Mouse (Mus musculus): ENCODE results near the gene Cd164.

Gene Cd164

GRCm38 (mm10) chr10:41518981-41519618, at the start of gene Cd164:
Gene Cd164, plus strand, starts transcription at chr10:41519414.
- in situ Hi-C loops (cut with MboI, MseI), result loop anchor here (5.0 to 10.0 kb wide), 3 partner anchors 156 to 276 kb away; no protein-coding TSS in a partner anchor

GRCm38 (mm10) chr10:41470693-41471092, 48.5 kb upstream of the Cd164 start:
- in situ Hi-C loops (cut with MboI, MseI), result no loop called here

DNA sequence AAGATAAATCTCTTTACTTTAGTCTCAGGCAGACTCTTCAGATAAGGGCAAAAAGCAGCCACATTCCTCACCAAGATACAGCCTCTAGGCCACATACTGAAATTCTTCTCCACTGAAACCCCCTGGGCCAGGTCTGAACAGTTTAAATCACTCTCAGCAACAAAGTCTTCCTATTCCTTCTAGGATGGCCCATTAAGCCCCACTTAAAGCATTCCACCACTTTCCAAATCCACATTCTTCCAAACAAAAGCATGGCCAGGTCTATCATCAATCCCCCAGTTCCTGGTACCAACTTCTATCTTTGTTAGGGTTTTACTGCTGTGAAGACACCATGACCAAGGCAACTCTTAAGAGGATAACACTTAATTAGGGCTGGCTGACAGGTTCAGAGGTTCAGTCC, 46.7 kb upstream of the Cd164 start:
- in situ Hi-C loops (cut with MboI, MseI), result no loop called here

DNA sequence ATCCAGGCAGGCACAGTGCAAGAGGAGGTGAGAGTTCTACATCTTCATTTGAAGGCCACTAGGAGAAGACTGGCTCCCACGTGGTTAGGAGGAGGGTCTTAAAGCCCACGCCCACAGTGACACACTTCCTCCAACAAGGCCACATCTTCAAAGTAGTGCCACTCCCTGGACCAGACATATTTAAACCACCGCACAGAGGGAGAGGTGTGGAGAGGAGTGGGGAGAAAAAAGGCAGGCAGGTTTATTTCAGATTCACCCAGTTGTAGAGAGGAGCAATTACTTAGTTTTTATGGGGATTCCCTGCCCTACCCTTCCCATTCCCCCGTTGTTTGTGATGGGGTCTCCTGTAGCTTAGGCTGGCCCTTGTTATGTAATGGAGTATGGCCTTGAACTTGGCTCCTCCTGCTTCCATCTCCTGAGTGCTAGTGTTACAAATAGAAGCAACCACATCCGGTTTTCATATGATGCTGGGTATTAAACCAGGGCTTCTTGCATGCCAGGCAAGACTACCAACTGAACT, 46.2 kb upstream of the Cd164 start:
- in situ Hi-C loops (cut with MboI, MseI), result no loop called here

DNA sequence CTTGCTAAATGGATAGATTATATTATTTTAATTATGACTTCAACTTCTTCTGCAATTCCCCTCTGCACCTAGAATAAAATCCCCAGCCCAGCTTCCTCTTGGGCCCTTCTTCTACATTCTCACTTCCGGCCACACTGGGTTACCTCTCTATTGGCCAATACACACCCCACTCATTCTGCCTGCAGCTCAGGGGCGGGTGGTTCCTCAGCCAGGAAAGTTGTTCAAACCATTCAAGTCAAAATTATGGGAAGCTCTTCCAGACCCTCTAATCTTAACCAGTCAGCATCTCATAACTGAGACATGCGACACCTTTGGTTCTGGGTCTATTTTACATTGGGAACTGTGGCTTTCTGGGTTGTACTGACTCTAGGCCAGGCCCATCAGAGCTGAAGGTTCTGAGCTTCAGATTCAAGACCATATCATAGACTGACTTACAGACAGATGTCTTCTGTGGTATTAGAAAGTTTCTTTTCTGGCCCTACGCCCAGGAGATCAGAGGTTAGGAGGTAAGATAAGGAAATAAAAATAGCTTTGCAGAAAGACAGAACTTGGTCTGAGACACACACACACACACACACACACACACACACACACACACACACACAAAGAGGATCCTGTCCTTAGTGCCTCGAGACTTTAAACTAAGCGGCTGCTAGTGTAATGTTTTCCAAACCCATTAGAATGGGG, 45.3 kb upstream of the Cd164 start:
- in situ Hi-C loops (cut with MboI, MseI), result no loop called here

- in situ Hi-C loops (cut with MboI, MseI), result loop anchor here (25.0 kb wide), 1 partner anchor 787 kb away; no protein-coding TSS in a partner anchor
Measured at GRCm38 (mm10) chr10:41474981-41475391, 44.2 kb upstream of the Cd164 start.

DNA sequence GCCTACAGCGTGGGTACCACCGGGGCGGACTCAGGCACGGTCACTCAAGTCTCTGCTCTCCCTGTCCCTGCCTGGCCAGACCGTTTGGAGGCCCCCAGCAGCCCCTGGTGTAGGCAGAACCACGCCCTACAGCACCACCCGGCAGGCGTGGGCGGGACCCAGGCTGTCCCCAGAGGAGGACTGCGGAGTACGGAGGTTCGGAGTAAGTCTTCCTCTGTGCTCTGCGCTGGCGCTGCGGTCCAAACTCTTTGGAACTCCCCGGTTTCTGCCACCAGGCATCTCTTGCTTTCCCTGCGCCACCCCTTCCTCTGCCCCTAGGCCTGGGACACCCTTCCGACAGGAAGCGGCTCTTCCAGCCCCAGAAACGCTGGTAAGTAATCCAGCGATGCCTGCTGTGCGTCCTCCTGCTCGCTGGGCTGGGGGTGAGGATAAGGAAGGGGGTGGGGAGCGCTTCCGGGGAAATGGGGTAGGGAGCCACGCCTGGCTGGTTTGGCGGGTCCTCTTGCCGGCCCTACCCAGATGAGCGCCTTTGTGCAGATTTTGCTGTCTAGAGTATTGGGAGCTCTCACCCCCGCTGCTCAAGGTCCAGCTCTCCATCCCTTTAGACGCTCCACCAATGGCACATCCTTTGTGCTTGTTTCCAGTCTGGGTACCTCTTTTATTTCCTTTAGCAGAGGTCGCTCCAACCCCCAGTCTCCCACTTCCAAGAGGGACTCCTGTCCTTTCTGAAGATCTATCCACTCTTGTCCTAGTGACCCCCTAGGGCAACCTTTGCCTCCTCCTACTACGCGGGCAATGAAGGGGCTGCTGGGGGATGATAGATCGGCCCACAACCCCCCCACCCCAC, 42.8 kb upstream of the Cd164 start, which contains the start of gene Mical1:
Gene Mical1, plus strand, starts transcription at position 144 of the 847 bp plus-strand sequence.
- in situ Hi-C loops (cut with MboI, MseI), result loop anchor here (25.0 kb wide), 1 partner anchor 786 kb away; no protein-coding TSS in a partner anchor

DNA sequence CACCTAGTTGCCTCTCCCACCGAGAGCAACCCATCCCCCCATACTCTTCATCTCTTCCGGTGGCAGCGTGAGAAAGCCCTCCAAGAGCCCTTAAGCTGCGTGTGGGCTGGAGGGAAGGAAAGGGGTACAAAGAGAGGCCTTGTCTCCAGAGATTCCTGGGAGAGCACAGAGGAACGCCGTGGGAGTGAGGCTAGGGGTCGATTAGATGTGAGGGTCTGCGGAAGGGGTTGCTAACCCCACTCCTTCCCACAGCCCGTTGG, 42.3 kb upstream of the Cd164 start:
- in situ Hi-C loops (cut with MboI, MseI), result loop anchor here (25.0 kb wide), 1 partner anchor 785 kb away; no protein-coding TSS in a partner anchor

GRCm38 (mm10) chr10:41477278-41478181, 41.7 kb upstream of the Cd164 start:
- in situ Hi-C loops (cut with MboI, MseI), result loop anchor here (25.0 kb wide), 1 partner anchor 785 kb away; no protein-coding TSS in a partner anchor

GRCm38 (mm10) chr10:41479961-41480360, 39.3 kb upstream of the Cd164 start:
- in situ Hi-C loops (cut with MboI, MseI), result loop anchor here (25.0 kb wide), 1 partner anchor 782 kb away; no protein-coding TSS in a partner anchor

GRCm38 (mm10) chr10:41480938-41481880, 38.0 kb upstream of the Cd164 start:
- in situ Hi-C loops (cut with MboI, MseI), result loop anchor here (25.0 kb wide), 1 partner anchor 781 kb away; no protein-coding TSS in a partner anchor

- in situ Hi-C loops (cut with MboI, MseI), result loop anchor here (25.0 kb wide), 1 partner anchor 780 kb away; no protein-coding TSS in a partner anchor
Measured at GRCm38 (mm10) chr10:41482446-41482845, 36.8 kb upstream of the Cd164 start.

GRCm38 (mm10) chr10:41485778-41486177, 33.4 kb upstream of the Cd164 start:
- in situ Hi-C loops (cut with MboI, MseI), result loop anchor here (25.0 kb wide), 1 partner anchor 777 kb away; no protein-coding TSS in a partner anchor

GRCm38 (mm10) chr10:41486506-41487170, 32.6 kb upstream of the Cd164 start:
- in situ Hi-C loops (cut with MboI, MseI), result loop anchor here (25.0 kb wide), 1 partner anchor 776 kb away; no protein-coding TSS in a partner anchor

DNA sequence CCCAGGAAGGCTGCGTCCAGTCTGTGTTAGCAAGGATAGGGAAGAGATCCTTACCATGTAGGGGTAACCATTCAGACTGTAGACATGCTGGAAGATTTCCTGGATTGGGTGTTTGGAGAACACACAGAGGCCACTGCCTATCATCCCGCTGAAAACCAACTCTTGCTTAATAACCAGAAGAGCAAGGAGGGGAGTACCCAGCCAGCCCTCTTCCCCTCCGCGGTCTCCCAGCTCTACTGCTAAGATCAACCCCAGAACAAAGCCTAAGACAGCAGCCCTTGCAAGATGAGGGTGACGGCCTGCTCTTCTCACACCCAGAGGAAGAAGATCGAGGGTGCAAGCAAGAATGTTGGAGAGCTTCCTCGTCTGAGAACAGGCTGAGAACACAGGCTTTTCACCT, 30.3 kb upstream of the Cd164 start:
- in situ Hi-C loops (cut with MboI, MseI), result loop anchor here (25.0 kb wide), 1 partner anchor 773 kb away; no protein-coding TSS in a partner anchor

GRCm38 (mm10) chr10:41489294-41489693, 29.9 kb upstream of the Cd164 start:
- in situ Hi-C loops (cut with MboI, MseI), result loop anchor here (25.0 kb wide), 1 partner anchor 773 kb away; no protein-coding TSS in a partner anchor

- in situ Hi-C loops (cut with MboI, MseI), result loop anchor here (25.0 kb wide), 1 partner anchor 772 kb away; no protein-coding TSS in a partner anchor
Measured at GRCm38 (mm10) chr10:41489708-41490517, 29.3 kb upstream of the Cd164 start, which contains the start of the genes Smpd2 and Ppil6. Gene Smpd2, minus strand, starts transcription at chr10:41490369. Gene Ppil6, plus strand, starts transcription at chr10:41490439.

Measured in T-helper 2 cell (primary cell).